Mouse (Mus musculus): ENCODE measurements around the gene Rcn2.

The Rcn2 gene

GRCm38 (mm10) chr9:56097584-56098298, 56.1 kb downstream of the Rcn2 start:
- DNase-seq (ENCODE audit: low spot score) = no peak

GRCm38 (mm10) chr9:56100041-56100522, 58.4 kb downstream of the Rcn2 start:
- no peak for DNase-seq (ENCODE audit: low spot score)

GRCm38 (mm10) chr9:56101022-56101421, 59.4 kb downstream of the Rcn2 start:
- no peak for DNase-seq (ENCODE audit: low spot score)

GRCm38 (mm10) chr9:56104921-56105320, 63.3 kb downstream of the Rcn2 start:
- no peak for DNase-seq (ENCODE audit: low spot score)

GRCm38 (mm10) chr9:56106274-56107072, 64.8 kb downstream of the Rcn2 start:
- DNase-seq (ENCODE audit: low spot score) = no peak

- DNase-seq (ENCODE audit: low spot score) = no peak
These were observed 65.9 kb downstream of the Rcn2 start for GRCm38 (mm10) chr9:56107527-56107926.

GRCm38 (mm10) chr9:56108174-56108573, 66.5 kb downstream of the Rcn2 start:
- no peak for DNase-seq (ENCODE audit: low spot score)

All from left cerebral cortex, adult 11 months (tissue).